Mouse (Mus musculus) adrenal gland, adult 8-10 months (tissue): ENCODE measurements around the gene Ropn1l. TPM values are rescaled to one million over a fixed set of nuclear protein-coding genes. Genes with fewer than 3 reads are reported as not detected.

Experiments
- DNase-seq: peaks from one replicate; pipeline ENCODE4 v3.0.0; 2022
- total RNA-seq, 4 experiments: library from RNA; stranded (reverse); gene quantifications; 2 replicates each; pipeline ENCODE4 v1.2.4; 2022

The Ropn1l gene
- total RNA-seq, 4 experiments from 2014 or later, result 2.1 to 3.3 (median 2.4) TPM

DNA sequence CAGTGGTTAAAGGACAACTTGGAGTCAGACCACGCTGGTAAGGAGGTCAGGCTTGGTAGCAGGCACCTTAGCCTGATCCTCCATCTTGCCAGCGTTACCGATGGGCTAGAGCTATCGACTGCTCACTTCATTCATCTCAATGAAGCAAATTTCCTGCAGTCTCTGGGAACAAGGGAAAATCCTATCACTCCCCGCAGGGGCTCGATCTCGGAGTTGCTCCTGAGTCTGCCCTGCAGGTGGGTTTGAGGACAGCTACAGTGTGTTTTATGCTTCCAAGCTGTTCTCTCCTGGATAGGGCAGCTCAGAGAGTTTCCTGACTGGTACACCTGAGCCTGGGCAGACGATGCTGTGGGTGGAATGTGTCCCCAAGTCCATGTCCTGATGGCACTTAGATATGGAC, 49.2 kb downstream of the Ropn1l start:
- DNase-seq, result no peak

DNA sequence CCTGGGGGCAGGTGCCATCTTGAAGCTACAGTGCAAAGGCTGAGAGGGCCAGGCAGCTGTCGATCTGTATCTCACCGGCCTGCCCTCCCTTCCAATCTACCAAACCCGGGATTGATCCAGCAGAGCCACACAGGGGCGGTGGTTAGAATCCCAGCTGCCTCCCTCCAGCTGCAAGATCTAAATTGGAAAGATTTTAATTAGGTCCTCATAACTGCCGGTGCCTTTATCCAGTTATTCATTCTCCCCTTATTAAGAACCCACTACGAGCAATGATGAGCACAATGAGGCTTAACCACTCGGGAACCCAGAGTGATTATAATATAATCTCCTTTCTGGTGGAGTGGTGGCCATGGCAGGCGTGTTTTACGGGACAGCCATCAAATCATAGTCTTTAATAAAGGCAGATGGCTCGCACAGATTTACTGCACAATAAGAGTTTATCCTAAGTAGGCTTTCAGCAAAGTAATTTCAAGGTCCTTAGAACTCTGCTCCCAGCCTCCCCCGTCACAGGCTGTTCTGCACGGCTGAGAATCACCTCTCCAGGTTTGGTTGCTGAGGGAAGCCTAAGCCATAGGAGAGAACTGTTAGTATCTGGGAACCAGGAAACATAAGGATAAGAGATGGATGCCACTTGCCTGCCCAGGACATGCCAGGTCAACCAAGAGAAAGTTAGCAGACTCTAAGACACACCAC, 51.2 kb downstream of the Ropn1l start:
- DNase-seq, result no peak

DNA sequence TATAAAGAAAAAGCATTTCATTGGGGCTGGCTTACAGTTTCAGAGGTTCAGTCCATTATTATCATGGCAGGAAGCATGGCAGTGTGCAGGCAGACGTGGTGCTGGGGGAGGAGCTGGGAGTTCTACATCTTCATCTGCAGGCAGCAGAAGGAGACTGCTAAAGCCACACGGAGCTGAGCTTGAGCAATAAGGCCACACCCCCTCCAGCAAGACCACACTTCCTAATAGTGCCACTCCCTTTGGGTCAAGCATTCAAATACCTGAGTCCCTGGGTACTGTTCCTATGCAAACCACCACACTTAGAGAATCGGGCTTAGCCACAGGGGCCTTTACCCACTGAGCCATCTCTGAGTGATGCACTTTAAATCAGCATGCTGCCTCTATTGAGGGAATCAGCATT, 52.6 kb downstream of the Ropn1l start:
- no peak for DNase-seq

DNA sequence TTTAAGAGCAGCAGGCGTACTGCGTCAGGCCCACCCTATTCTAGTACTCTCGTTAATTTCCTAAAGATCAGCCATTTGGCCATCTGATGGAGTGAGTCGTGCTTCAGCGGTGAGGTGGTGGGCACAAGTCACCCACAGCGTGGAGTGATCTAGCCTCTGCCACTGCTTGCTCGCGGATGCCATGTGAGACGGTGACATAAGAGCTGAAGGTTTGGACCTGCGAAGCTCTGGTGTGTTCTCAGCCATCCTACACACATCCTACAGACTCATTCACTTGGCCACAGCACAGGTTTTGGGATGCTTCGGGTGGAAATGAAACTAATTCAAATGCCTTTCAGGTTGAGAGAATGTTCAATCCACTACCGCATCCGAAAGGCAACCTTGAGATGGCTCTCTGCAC, 54.8 kb downstream of the Ropn1l start:
- no peak for DNase-seq

DNA sequence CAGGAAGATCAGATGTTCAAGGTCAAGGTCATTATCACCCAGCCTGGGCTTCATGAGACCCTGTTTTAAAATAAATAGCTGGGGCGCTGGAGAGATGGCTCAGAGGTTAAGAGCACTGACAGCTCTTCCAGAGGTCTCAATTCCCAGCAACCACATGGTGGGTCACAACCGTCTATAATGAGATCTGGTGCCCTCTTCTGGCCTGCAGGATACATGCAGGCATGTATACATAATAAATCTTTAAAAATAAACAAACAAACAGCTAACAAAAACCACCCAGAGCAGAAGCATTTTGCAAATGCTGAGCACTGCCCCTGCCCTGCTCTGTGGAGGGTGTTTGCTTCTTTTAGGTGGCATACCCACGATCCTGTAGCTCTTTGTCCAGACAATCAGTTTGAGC, 56.2 kb downstream of the Ropn1l start:
- no peak for DNase-seq

DNA sequence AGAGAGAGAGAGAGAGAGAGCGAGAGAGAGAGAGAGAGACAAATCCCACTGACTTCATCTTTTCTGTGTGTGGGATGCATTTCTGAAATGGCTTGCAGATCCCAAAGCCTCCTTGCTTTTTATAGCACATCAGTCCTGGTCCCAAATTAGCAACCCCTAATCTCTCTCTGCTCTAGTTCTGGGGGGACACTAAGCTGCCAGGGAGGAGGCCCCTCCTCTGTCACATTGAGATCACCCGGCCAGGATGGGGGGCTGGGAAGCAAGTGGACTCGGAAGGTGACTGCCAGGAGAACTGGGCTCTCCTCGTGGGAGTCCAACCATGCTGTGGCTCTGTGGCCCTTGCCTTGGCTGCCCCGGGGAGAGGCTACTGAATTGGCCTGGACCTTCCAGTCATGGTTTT, 56.8 kb downstream of the Ropn1l start:
- no peak for DNase-seq

DNA sequence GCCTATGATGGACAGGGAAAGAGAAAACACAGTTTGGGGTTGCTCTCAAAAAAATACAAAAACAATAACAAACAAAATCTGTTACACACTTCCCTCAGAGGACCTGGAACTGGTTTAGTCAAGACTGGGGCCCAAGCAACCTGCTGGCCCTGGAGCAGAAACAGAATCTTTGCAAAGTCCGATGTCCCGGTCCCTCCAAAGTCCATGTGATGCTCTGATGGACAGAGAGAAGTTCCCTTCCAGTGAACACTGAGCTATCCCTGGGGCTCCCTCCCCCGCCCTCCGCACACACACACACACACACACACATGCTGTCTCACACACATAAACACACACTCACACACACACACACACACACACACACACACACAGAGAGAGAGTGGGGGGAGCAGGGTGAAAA, 57.6 kb downstream of the Ropn1l start:
- no peak for DNase-seq

DNA sequence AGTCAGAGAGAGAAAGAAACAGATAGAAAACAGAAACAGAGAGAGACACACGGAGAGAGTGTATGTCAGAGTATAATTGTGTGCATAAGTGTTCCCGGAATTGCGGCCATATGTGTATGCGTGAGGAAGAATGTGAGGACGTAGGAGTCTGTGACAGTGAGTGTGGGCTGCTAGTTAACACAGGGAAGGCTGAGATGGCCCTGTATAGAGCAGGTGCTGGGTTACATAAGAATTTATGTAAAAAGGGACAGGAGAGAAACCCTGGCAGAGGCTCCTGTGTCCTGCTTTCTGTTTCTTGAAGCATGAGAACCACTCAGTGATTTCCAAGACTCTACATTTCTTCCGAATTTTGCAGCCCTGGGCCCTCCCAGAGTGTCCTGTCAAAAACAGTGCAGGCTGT, 60.1 kb downstream of the Ropn1l start:
- DNase-seq, result no peak

DNA sequence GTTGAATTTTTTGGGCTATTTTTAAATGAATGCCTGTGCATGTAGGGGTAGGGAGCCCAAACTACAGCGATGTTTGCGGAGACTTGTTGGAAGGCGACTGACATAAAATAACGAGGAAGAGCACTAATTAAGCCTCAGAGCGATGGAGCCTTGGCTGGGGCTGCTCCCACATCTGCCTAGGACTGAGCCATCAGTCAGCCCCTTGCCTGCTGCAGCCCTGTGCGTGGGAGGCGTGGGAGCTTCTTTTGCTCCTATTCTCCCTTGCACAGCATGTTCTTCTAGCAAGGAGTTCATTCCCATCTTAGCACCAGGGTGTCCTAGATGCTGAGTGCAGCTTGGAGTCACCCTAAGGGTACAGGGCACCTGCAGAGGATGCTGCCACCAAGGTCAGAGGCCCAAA, 60.8 kb downstream of the Ropn1l start:
- no peak for DNase-seq

DNA sequence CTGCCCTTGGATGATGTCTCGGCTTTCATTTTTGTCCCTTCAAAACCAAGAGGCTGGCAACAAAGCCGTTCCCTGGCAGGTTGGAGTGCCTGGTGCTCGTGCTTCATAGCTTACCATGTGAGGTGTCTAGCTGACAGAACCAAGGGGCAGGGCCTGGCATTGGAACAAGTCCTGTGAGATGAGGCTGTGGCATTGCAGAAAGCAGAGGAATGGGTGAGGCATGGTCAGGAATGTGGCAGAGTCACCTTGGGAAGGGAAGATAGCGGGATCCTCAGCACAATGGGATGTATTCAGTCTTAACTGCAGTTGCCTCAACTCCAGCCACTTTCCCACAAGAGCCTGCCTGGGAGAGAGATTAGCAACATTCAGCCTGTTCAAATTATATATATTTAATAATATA, 61.4 kb downstream of the Ropn1l start:
- no peak for DNase-seq

Other genes starting within 250 kb of the Ropn1l start
- gene Dap, start 229.4 kb downstream of the Ropn1l start, total RNA-seq, result 100 to 1,000 TPM in 2 of 4 experiments, 10 to 100 TPM in 2; 92.0 to 108 (median 97.8) TPM
- 1 to 10 TPM; 1.1 to 3.8 (median 2.7) TPM for gene Ankrd33b, start 86.0 kb downstream of the Ropn1l start, total RNA-seq
- gene March6, start 77.3 kb upstream of the Ropn1l start, total RNA-seq, result 100 to 1,000 TPM; 143 to 180 (median 160) TPM
- gene Cmbl, start 111.7 kb upstream of the Ropn1l start, total RNA-seq, result 100 to 1,000 TPM; 160 to 274 (median 195) TPM
- 100 to 1,000 TPM; 232 to 302 (median 271) TPM for gene Cct5, start 148.1 kb upstream of the Ropn1l start, total RNA-seq
- 10 to 100 TPM; 25.9 to 29.7 (median 27.9) TPM for gene Fam173b, start 148.1 kb upstream of the Ropn1l start, total RNA-seq